Mouse (Mus musculus): ENCODE data around the gene Slc25a34.

The Slc25a34 gene

GRCm38 (mm10) chr4:141617863-141618564 is 5.6 kb downstream of the Slc25a34 start:
- no peak for DNase-seq (ENCODE audit: low spot score in 2 of 2)

GRCm38 (mm10) chr4:141617299-141617698 is 6.3 kb downstream of the Slc25a34 start:
- peak; percentile 75 to 80 for DNase-seq (ENCODE audit: low spot score in 2 of 2)

- no peak for DNase-seq (ENCODE audit: low spot score in 2 of 2)
These were observed 6.8 kb downstream of the Slc25a34 start for GRCm38 (mm10) chr4:141616811-141617210.

GRCm38 (mm10) chr4:141614946-141615345 is 8.7 kb downstream of the Slc25a34 start:
- DNase-seq (ENCODE audit: low spot score in 2 of 2): no peak

- DNase-seq (ENCODE audit: low spot score in 2 of 2): no peak
These were observed 14.1 kb downstream of the Slc25a34 start for GRCm38 (mm10) chr4:141609538-141609937.

- DNase-seq (ENCODE audit: low spot score in 2 of 2): no peak
These were observed 17.8 kb downstream of the Slc25a34 start, which contains the start of gene Fblim1 for GRCm38 (mm10) chr4:141605861-141606260. Gene Fblim1, minus strand, starts transcription at chr4:141606096.

GRCm38 (mm10) chr4:141605421-141605820 is 18.2 kb downstream of the Slc25a34 start:
- no peak for DNase-seq (ENCODE audit: low spot score in 2 of 2)

GRCm38 (mm10) chr4:141604493-141604892 is 19.1 kb downstream of the Slc25a34 start:
- DNase-seq (ENCODE audit: low spot score in 2 of 2): peak in 1 of 2 experiments; percentile 57

GRCm38 (mm10) chr4:141603921-141604320 is 19.7 kb downstream of the Slc25a34 start:
- DNase-seq (ENCODE audit: low spot score in 2 of 2): no peak

GRCm38 (mm10) chr4:141602523-141603223 is 20.9 kb downstream of the Slc25a34 start:
- no peak for DNase-seq (ENCODE audit: low spot score in 2 of 2)

GRCm38 (mm10) chr4:141601148-141601862 is 22.3 kb downstream of the Slc25a34 start:
- no peak for DNase-seq (ENCODE audit: low spot score in 2 of 2)

GRCm38 (mm10) chr4:141600364-141600763 is 23.3 kb downstream of the Slc25a34 start:
- DNase-seq (ENCODE audit: low spot score in 2 of 2): no peak

GRCm38 (mm10) chr4:141599251-141600141 is 24.1 kb downstream of the Slc25a34 start:
- peak in 1 of 2 experiments; percentile 43 for DNase-seq (ENCODE audit: low spot score in 2 of 2)

GRCm38 (mm10) chr4:141598894-141599250 is 24.7 kb downstream of the Slc25a34 start:
- DNase-seq (ENCODE audit: low spot score in 2 of 2): no peak

GRCm38 (mm10) chr4:141598199-141598893 is 25.3 kb downstream of the Slc25a34 start:
- DNase-seq (ENCODE audit: low spot score in 2 of 2): peak in 1 of 2 experiments; percentile 75

GRCm38 (mm10) chr4:141596700-141597328 is 26.8 kb downstream of the Slc25a34 start:
- no peak for DNase-seq (ENCODE audit: low spot score in 2 of 2)

GRCm38 (mm10) chr4:141595605-141596268 is 27.9 kb downstream of the Slc25a34 start:
- no peak for DNase-seq (ENCODE audit: low spot score in 2 of 2)

- no peak for DNase-seq (ENCODE audit: low spot score in 2 of 2)
These were observed 28.5 kb downstream of the Slc25a34 start for GRCm38 (mm10) chr4:141595138-141595537.

- DNase-seq (ENCODE audit: low spot score in 2 of 2): no peak
These were observed 32.1 kb downstream of the Slc25a34 start for GRCm38 (mm10) chr4:141591547-141591946.

GRCm38 (mm10) chr4:141583919-141584318 is 39.7 kb downstream of the Slc25a34 start:
- DNase-seq (ENCODE audit: low spot score in 2 of 2): no peak
